Mouse (Mus musculus) layer of hippocampus, postnatal 14 days (tissue): ENCODE data around the gene Fgfr2. TPM values are rescaled to one million over a fixed set of nuclear protein-coding genes. Genes with fewer than 3 reads are reported as not detected.

Source experiments
- DNase-seq, 2 experiments: peaks; one replicate each; pipeline ENCODE4 v3.0.0; 2021 to 2022; ENCODE audit warnings: low spot score in 2 of 2, mixed read lengths in 1 of 2
- total RNA-seq, 2 experiments: library from RNA; stranded (reverse); gene quantifications; 2 replicates each; pipeline ENCODE4 v1.2.3; 2021

Fgfr2 gene
- total RNA-seq, 2 experiments from 2014 or later = 38.3 to 40.2 TPM

DNA sequence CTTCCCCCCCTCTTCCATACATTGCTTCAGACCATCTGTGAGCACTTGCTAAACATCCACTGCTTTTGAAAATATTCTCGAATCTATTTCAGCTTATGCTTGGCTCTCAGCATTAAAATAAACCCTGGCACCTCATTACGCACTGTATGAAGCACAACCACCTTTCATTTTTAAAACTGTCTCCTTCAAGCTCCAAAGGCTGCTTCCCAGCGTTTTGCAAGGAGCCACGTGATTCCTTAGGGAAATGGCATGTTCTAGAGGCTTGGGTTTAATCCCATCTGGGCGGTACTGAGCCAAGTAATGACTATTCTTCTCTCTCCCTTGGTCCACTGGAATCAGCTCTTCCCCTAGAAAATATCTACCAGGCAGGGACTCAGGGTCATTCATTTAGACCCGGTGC is 1305.2 kb downstream of the Fgfr2 start:
- DNase-seq = no peak

DNA sequence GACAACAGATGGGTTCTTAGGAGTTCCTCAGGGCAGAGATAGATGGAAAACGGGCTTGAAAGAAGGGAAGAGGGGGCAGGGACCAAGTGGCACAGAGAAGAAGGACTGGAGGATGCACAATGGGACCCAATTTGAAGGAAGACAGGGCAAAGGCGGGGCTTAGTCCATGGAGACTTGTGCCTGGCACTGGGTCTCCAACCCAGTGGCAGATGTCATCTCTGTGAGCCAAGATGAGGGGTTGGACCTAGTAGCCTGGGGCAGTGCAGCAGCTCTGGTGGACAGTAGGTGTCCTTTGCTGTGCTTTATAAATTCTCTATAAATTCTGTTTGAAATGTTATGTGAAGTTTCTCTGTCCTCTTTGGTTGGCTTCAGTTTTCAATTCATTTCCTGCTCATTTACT is 1306.5 kb downstream of the Fgfr2 start:
- no peak for DNase-seq

DNA sequence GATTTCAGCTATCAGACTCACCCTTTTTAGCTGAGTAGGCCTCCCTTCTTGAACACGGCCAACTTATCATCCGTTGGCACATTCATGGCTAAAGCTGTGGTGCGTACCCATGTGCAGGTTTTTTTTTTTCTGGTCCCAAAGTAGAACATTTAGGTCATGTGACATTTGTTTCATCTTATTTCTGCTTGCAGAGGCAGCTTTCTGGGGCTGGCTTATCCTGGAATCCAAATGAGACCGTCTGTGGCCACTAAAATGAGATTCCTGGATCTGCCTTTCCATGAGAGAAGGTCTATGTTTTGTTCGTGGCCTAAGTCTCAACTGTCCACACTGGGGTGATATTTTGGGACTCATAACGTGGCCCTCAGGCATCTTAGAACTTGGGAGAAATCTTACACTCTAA is 1311.0 kb downstream of the Fgfr2 start:
- no peak for DNase-seq

DNA sequence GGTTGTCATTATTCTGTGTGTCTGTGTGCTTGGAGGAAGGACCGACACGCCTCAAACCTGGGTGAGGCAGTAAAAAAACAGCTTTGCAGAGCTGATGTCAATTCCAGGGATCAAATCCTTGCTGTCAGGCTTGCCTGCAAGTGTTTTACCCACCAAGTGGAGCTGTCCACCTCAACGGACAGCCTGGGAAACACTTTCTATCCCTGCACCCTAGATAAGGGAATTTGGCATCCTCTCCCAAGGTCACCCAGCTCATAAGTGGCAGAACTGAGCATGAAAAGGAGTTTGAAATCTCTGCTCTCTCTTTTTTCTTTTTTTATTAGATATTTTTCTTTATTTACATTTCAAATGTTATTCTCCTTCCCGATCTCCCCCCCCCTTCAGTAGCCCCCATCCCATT is 1312.2 kb downstream of the Fgfr2 start:
- no peak for DNase-seq

DNA sequence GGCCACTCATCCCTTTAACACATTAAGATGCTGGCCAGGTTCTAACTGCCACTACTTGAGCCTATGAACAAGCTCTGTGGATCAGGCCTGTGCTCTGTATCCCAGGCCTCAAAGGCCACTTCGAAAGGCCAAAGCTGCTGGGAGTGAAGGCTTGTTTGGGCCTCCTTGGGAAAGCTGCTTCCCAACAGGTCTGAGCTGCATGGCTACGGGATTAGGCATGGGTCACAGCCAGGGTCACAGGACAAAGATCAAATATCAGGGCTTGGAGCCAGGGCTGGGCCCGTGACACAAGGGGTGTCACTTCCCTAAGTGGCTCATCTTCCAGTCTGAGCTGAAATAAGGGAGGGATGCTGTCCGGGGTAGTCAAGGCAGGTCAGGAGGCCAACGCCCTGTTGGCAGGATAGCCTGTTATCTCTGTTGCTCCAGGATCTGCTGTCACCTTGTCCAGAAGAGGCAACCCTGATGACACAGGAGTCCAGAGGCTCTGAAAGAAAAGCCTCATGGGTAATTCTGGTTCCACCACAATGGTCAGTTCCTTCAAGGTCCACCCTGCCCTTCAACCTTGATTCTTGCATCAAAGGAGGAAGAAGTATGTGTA is 1313.5 kb downstream of the Fgfr2 start:
- no peak for DNase-seq

DNA sequence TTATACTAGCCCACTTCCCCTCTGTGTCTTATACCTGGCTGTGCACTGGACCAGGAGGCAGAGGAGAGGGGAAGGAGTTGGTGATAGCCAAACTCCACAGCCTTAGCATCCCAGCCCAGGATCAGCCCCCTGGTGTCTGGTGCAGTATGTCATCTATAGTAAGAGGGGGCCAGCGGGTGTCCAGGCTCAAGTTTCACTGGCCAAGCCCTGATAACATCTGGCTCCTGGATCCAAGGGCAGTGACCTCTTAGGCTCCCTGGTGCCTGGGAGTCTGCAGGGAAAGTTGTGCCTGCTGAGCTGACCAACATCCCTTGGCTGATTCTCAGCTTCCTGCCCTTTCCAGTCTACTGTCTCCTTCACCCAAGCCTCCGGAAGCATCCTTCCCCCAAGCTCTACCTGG is 1315.9 kb downstream of the Fgfr2 start:
- no peak for DNase-seq

DNA sequence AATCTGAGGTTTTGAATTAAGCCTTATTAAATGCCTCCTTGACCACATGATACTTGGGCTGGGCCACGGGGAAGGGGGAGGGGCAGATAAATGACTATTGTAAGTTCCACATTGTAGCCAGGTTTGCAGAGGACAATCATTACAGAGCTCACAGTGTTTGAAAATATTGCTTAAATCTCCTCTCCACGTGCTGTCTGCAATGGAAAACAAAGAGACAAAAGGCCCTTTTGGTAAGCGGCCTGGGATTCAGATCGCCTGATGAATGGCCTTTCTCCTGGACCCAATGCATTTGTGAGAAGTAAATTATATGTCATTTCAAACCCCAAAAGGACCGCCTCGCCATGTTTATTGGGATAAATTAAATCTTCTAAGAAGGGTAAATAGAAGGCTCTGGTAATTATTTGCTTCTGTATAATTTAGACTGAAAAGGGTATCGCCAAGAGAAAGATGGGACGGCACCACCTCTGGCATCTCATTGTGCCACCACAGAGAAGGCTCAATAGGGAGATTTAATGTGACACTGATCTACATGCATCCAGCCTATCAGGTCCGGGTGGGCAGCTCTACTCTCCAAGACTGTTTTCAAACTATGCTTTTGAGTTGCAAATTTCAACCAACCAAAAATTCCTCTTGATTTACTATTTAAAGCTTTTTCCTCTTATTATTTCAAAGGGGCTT is 1317.5 kb downstream of the Fgfr2 start:
- no peak for DNase-seq

DNA sequence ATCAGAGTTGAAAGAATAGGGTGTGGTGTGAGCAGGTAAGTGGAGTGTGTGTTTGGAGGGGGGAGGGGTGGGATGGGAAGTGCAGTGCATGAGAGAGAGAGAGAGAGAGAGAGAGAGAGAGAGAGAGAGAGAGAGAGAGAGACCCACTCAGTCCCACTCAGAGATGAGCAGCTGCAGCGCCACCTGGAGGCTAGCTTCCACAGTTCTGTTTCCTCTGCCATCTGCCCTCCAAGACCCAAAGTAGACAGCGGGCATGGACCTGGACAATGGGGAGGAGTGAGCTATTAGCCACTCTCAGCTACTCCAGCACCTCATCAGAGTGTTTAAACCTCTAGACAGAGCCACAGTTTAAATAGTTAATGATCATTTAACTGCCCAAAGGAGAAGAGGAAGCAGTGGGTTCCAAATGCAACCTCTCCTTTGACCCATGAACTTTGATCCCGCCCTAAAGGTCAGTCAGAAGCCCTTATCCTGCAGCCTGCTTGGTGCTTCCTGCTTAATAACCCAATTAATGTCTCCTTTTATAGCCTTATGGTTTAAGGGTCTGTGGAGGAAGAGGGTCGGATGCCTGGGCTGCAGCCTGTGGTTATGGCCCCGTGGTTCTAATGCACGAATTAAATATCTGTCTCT is 1322.6 kb downstream of the Fgfr2 start:
- no peak for DNase-seq

DNA sequence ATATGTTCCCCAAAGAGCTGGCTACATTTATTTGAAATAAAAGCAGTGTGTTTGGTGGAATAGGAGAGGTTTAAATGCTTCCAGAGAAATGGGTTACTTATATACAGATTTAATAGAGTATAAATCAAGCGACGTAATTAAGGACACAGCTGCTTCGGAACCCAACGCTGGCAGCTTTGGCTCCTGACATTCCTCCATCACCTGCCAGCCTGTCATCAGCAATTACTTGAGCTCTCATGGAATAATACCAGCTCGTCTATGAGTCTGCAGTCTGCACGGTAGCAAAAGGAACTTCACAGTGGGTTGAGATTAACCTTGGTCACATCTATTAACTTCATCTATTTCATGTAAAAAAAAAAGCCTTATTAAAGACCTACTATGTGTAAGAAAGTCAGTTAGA is 1326.0 kb downstream of the Fgfr2 start:
- no peak for DNase-seq

DNA sequence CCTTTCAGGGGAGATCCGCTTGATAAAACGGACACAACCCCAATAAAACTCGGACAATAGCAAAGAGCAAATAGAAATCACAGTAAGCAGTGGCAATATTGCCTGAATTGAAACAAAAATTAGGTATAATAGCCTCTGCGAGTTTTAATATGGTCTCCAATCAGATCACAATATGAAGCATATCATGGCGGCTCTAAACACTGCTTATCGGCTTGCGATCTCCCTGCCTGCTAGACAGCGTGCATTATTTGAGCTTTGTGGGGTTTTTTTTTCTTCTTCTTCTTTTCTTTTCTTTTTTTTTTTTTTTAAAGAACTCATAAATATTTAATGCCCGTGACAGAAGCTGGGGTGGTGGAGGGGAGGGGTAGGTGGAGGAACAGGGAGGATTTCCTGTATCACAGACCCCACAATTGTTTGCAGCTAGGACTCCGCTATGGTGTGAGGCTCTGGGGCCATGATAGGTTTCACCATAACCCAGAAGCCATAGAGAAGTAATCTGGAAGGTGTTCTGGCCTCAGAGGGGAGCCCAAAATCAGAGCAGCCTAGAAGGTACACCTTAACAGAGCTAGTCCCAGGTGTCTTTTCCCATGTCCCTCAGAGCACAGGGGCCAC is 1334.4 kb downstream of the Fgfr2 start:
- DNase-seq = no peak

DNA sequence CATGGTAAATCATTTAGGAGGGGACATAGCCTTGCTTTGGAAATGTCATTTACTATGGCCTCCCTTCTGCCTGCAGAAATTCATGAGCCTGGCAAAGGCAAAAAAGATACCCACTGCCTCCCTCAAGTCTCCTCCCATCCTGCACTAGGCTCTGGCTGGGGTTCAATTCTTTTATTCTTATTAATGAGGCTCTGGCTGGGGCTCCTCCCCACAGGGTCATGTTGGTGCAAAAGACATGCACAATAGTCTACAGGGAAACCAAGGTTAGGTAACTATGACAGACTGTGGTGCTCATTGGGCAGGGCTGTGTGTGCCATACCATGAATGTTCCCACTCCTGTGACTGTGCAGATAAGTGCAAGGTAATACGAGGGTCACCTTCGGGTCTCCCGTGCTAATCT is 1337.4 kb downstream of the Fgfr2 start:
- DNase-seq = no peak

DNA sequence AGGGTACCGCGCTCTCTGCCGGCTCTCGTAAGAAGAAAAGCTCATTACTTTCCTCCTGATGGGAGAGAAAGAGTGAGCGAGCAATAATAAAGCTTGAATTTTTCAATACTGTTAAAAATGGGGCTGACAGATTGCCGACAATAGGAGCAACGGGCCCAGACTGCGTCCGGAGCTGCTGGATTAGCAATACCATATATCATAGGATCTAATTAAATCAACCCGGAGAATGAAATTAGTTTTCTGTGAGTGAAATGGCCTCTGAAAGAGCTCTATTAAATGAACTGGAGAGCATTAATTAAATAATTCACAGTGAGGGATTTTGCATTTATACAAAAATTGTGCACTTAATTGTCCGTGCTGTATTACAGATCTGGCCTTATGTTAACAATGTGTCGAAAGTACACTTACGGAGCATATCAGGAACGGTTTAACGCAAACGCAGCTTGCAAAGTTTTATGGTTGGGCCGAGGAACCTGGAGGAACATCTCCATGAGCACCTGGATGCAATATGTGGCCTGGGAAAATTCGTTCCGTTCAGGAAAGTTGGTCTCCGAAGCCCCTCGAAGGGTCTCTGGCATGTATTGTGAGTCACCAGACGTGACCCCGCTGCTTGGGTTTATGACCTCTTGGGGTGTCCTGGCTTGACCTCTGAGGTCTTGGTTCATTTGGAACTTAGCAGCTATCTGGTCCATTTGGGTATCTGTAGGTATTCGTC is 1344.7 kb downstream of the Fgfr2 start:
- no peak for DNase-seq

DNA sequence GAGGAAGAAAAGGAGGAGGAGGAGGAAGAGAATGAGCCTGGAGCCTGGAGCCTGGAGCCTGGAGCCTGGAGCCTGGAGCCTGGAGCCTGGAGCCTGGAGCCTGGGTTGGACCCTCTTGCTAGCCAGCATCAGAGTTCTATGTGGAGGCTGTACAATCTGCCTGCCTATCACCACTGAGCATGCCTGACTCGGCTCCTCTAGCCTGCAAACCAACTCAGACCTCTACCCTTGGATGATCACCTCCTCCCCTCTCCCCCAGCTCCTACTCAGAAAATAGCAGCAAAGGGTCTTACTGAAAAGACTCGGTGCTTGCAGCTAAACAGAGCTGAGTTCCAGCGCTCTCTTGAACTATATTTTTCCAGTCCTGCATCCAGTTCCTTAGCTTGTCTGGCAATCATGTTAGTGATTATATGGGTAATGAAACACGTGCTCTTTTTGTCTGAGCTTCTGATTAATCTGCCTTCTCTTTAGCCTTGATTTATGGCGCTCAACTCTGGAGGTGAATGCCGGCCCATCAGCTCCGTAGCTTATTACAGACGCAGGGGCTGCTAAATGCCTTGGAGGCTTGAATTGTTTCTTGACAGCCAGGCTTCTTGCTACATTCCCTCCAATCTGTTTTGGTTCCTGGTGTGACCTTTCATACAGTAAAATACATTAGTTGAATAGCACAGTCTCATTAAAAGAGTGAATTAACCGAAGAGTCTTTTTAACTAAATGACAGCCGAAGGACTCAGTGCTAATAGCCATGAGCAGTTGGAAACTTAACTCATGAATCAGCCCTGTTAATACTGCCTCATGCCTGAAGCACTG is 1345.5 kb downstream of the Fgfr2 start:
- DNase-seq = no peak

DNA sequence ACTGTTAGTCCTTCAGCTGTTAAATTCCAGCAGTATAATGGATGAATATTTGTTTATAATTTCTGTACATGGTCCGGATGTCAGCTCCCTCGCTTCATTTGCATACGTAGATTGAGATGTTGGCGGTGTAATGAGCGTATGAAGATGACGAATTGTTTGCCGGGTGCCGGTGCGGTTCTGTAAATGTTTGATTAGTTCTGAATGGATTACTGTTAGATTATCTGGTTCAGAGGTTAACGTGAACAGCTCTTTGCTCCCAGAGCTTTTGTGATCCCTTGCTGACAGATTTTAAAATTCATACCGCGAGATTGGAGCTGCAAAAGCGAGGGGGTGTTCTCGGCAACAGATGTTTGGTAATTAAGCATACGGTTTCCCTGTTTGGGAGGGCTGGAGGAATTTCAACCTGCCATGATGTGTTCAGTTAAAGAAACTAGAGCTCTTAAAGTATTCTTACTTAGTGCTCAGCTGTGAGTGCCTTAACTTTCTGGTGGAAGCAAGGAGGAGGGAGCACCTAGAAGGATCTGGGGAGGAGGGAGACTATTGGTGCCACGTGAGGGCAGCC is 1346.9 kb downstream of the Fgfr2 start:
- DNase-seq = peak in 1 of 2 experiments; percentile 57

DNA sequence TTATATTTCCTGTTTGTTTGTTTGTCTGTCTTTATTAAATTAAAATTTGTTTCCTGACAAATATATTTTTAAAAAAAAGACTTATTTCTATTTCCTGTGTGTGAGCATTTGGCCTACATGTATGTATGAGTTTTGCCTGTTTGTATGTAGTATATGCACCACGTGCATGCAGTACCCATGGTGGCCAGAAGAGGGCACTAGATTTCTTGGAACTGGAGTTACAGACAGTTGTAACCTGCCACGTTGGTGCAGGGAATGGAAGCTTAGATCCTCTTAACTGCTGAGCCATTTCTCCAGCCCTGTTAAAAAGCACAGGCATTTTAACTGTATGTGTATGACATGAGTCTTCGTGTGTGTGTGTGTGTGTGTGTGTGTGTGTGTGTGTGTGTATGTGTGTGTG is 1365.2 kb downstream of the Fgfr2 start:
- no peak for DNase-seq

DNA sequence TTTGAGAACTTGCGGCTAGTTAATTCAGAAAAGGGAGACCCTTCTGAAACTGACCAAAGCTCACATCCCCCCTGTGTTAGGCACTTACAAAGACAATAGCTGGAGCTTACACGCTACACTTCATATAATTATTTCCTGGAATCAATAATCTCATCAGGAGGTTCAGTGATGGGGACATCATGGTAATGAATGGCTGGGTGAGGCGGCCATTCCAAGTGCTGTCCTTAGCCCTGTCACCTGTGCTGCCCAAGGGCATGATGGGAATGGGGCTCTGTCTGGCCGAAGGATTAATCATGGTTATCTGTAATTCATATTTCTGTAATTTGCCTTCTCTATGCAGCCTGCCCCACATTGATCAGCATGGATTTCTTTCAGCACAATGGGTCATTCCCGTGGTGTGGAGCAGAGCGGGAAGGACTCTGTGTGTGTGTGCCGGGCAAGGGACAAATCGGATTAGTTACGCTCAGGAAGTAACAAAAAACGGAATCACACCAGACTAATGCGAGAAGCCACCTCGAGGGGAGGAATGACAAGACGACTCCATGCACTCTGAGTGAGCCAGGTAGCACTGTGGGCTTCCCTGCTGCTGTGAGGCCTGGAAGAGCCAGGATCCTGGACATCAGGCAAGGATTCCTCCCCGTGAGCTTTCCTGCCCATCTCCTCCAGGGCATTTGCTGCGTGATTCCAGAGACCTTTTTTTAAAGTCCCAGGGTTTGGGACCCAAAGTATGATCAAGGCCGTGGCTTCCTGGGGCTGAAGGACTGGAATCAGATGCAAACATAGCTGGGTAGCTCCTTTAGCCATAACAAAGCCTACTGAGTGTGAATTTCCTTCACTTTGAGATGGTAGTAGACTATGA is 1375.8 kb downstream of the Fgfr2 start:
- no peak for DNase-seq

DNA sequence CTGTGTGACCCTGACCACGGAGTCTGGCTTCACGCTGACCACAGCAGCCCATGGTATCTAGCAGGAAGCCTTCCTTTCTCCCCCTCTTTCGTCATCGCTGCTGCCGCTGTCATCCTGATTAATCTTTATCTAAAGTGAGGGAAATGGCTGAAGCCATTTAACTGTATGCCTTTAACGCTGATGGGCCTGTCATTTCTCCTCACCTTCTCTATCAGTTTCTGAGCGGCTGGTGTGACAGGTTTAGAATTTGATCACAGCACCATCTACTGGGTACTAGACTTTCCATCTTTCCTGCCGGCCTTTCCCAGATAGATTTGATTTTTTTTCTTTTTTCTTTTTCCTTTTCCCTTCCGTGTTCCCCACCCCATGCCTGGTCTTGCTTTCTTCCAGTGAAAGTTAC is 1376.4 kb downstream of the Fgfr2 start:
- peak in 1 of 2 experiments; percentile 39 for DNase-seq

DNA sequence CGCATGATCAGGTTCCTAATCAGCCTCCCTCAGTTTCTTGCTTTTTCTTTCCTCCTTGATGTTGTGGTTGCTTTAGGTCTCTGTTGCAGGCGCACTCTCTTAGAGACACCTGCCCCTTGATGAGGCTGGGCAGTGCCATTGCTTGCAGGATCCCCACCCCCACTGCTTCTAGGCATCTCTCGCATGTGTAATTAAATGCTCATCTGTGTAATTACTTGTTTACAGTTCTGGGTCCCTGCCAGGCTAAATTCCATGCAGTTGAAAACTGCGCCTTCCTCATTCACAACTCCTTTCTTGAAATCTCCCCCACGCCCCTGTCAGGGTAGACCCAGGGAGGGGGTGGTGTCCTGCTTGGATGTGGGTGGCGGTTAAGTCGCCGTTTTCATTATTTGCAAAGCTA is 1380.0 kb downstream of the Fgfr2 start:
- DNase-seq = no peak

DNA sequence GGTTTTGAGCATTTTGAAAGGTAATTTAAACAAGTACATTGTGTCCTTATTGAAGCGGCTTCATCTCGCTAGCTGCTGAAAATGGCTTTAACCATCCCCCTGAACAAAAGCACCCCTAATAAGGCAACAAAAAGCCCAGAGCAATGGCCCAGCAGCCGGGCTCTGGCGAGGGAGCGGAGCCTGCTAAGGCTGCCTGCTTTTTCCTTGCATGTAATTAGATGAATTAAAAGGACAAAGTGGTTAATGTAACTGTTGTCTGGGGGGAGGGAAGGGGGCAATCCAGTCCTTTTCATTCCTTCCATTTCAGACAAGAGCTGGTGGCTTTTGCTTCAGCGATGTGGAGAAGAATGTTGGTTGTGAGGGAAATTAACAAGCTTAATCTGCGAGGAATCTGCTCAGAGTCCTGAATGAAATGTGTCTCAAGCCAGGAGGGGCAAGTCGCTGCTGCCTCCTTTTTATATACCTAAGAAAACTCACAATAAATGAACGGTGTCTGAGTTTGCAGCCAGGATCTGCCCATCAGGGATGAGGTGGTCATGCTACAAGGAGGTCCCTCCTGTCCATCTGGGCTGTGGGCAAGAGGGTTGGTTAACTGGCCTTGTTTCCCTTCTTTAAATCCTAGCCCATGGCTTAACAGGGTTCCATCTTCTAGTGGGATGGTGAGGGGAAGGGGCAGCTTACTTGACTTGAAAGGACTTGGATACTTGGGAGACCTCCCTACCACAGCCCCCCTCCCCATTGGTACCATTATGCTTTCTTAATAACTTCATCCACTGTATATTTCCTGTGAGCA is 1400.2 kb downstream of the Fgfr2 start:
- DNase-seq = no peak
